Mouse (Mus musculus) sigmoid colon, adult 10 weeks (tissue): ENCODE data around the gene Zfp706. TPM values are rescaled to one million over a fixed set of nuclear protein-coding genes. Genes with fewer than 3 reads are reported as not detected.

Source experiments
- polyA plus RNA-seq: library from polyadenylated mRNA; stranded (reverse); fragments of 350-450 nt; fragmentation: Illumina TruSeq; extraction: RNeasy Lipid Tissue Mini Kit (QIAGEN cat#74804); gene quantifications from one replicate; pipeline ENCODE4 v1.2.3, GENCODE M21; 2014; ENCODE audit warnings: low read depth, low replicate concordance

Zfp706 gene
- polyA plus RNA-seq, result 229 TPM

DNA sequence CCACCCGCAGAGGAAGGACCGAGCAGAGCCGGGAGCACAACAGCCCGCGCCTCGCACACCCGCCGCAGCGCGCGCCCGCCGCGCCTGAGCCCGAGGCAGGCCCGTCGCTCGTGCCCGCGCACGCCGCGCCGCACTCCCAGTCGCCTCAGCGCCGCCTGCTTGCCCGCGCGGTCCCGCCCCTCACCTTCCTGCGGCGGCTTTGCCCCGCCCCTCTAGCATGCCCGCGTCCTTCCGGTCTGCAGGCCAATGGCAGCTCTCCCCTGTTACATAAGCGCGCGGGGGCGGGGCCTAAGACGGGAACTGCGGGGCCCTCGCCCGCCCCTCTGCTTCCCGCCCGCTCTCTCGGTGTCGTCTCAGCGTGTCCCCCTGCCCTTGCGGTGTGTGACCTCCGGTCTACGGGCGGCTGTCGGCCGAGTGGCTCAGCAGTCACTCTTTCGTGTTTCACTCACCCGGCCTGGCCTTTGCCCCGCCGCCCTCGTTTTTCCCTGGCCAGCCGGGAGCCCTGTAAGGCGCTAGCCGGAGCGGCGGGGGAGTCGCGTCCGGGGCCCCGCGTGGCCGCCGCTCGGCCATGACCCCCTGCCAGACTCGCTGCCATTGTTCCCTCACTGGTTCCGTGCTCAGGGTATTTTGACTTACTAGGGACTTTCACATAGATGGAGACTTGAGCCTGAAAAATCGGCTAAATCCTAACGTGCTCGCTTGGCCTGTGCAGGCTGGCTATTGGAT is at the start of gene Zfp706:
TSS of gene Zfp706 (minus strand) at position 541 of the 726 bp plus-strand sequence.

